10 mouse cellular contexts compared by ENCODE assay signal in genomic region chr3:78908196-78908844, GRCm38 (mm10).
DNase-seq lines count a peak whose midpoint lies in the region; ATAC-seq and TF ChIP-seq lines count a peak whose summit lies in the region.
"Had no signal": no experiment of that assay in that cellular context is flagged by ENCODE, and none has a peak within 500 bp of the region (broad histone marks: within the 10 kb centered on the region; RNA-seq: fewer than 3 reads in every experiment).

No protein-coding gene starts in this region.

- H3K36me3 ChIP-seq in kidney, embryonic 15.5 days = no peaks in the 10 kb centered on the region
- H3K36me3 ChIP-seq in neural tube, embryonic 13.5 days = no peaks in the 10 kb centered on the region
- H3K36me3 ChIP-seq: limb, embryonic 13.5 days had no signal

- H3K4me2 ChIP-seq in kidney, embryonic 15.5 days = no peak overlapping the region
- H3K4me2 ChIP-seq in neural tube, embryonic 13.5 days = no peak overlapping the region
- H3K4me2 ChIP-seq: limb, embryonic 13.5 days had no signal

- H3K4me3 ChIP-seq in kidney, embryonic 15.5 days (replicated peaks) = no peak overlapping the region
- H3K4me3 ChIP-seq in neural tube, embryonic 13.5 days = no peak overlapping the region
- H3K4me3 ChIP-seq in olfactory bulb, adult 2 months (ENCODE audit: insufficient read depth, low read depth, low read length) = no peak overlapping the region
- H3K4me3 ChIP-seq: limb, embryonic 13.5 days had no signal

- no peak overlapping the region for H3K9ac ChIP-seq in kidney, embryonic 15.5 days
- no peak overlapping the region for H3K9ac ChIP-seq in neural tube, embryonic 13.5 days
- H3K9ac ChIP-seq: limb, embryonic 13.5 days had no signal

- no peaks in the 10 kb centered on the region for H3K27me3 ChIP-seq in kidney, embryonic 15.5 days
- no peaks in the 10 kb centered on the region for H3K27me3 ChIP-seq in neural tube, embryonic 13.5 days
- H3K27me3 ChIP-seq: limb, embryonic 13.5 days had no signal

- no peak for TF ChIP-seq POLR2A in olfactory bulb, adult 2 months (IDR thresholded peaks at IDR 0.05; ENCODE audit: insufficient read depth, low read depth, low read length)

- 29% methylated on average over 1 of the region's 1 CpGs for WGBS in kidney, embryonic 15.5 days
- WGBS in neural tube, embryonic 13.5 days = 24% methylated on average over 1 of the region's 1 CpGs
- 47% methylated on average over 1 of the region's 1 CpGs for WGBS in olfactory bulb, adult 2 months

- H3K4me1 ChIP-seq in kidney, embryonic 15.5 days = no peaks in the 10 kb centered on the region
- peaks cover 23% of the 10 kb centered on the region for H3K4me1 ChIP-seq in neural tube, embryonic 13.5 days (replicated peaks)
- no peaks in the 10 kb centered on the region; the same call in 1 of the 2 replicates for H3K4me1 ChIP-seq in olfactory bulb, adult 2 months (ENCODE audit: control insufficient read depth, insufficient read depth, low read length)
- H3K4me1 ChIP-seq: limb, embryonic 13.5 days had no signal

- no peak for DNase-seq in kidney, adult 9 months
- DNase-seq in neural tube, embryonic 10.5 days (ENCODE audit: extremely low spot score, low spot score) = no peak
- DNase-seq in heart, postnatal 4 days = peak; percentile 22
- no peak for DNase-seq in adrenal gland, postnatal 36 days
- DNase-seq: adrenal gland, postnatal 25 days; cerebellum, postnatal 36 days had no signal

- ATAC-seq in kidney, embryonic 15.5 days (replicated peaks; ENCODE audit: low FRiP score) = peak; percentile 80
- peak; percentile 55 for ATAC-seq in neural tube, embryonic 13.5 days (ENCODE audit: low read depth)

- H3K9me3 ChIP-seq in kidney, embryonic 15.5 days (replicated peaks) = no peaks in the 10 kb centered on the region
- H3K9me3 ChIP-seq in neural tube, embryonic 13.5 days = no peaks in the 10 kb centered on the region
- H3K9me3 ChIP-seq: limb, embryonic 13.5 days had no signal

- TF ChIP-seq CTCF in olfactory bulb, adult 2 months (IDR thresholded peaks at IDR 0.05; ENCODE audit: insufficient read depth, low read depth, low read length) = no peak

- H3K27ac ChIP-seq in kidney, embryonic 15.5 days = no peak overlapping the region
- peak overlapping the region; percentile 46; the same call in 1 of the 2 replicates for H3K27ac ChIP-seq in neural tube, embryonic 13.5 days (replicated peaks)
- peak overlapping the region; percentile 55; the same call in 1 of the 2 replicates for H3K27ac ChIP-seq in olfactory bulb, adult 2 months (ENCODE audit: insufficient read depth, low read depth, low read length)
- H3K27ac ChIP-seq: limb, embryonic 13.5 days had no signal
